In the genomic region with DNA sequence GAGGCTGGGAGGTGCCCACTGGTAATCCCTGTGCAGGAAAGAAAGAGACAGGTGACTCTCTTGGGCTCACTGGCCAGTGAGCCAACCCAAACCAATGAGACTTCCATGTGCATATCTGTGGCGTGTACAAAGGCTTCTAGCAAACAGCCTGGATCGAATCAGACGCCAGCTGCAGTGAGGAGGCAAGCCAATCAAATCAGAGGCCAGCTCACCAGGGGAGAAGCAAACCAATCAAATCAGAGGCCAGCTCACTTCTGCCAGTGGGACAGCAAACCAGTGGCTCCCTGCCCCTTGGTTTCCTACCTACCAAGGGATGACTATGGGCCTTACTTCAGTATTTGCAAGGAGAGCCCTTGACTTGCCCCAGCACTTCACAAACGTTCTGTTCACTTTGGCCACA, we compare ENCODE assay signal across 22 mouse cellular contexts. TPM values are rescaled to one million over a fixed set of nuclear protein-coding genes. Genes with fewer than 3 reads are reported as not detected.
DNase-seq lines count a peak whose midpoint lies in the region; ATAC-seq and TF ChIP-seq lines count a peak whose summit lies in the region.
"Had no signal": no experiment of that assay in that cellular context is flagged by ENCODE, and none has a peak within 500 bp of the region (broad histone marks: within the 10 kb centered on the region; RNA-seq: fewer than 3 reads in every experiment).

No protein-coding gene starts in this region.

- no peak overlapping the region for H3K9ac ChIP-seq in heart, embryonic 11.5 days (ENCODE audit: low read depth, low read length)
- no peak overlapping the region for H3K9ac ChIP-seq in liver, embryonic 15.5 days
- H3K9ac ChIP-seq in liver, postnatal 0 days (replicated peaks): no peak overlapping the region
- H3K9ac ChIP-seq: forebrain, embryonic 12.5 days; heart, embryonic 12.5 days; hindbrain, embryonic 14.5 days; intestine, embryonic 15.5 days had no signal

- H3K4me2 ChIP-seq in heart, embryonic 11.5 days: no peak overlapping the region
- no peak overlapping the region for H3K4me2 ChIP-seq in liver, embryonic 15.5 days
- H3K4me2 ChIP-seq in liver, postnatal 0 days (ENCODE audit: low read depth, low read length): no peak overlapping the region
- H3K4me2 ChIP-seq: forebrain, embryonic 12.5 days; heart, embryonic 12.5 days; hindbrain, embryonic 14.5 days; intestine, embryonic 15.5 days had no signal

- TF ChIP-seq CTCF in cerebellum, adult 2 months (IDR thresholded peaks at IDR 0.05; ENCODE audit: borderline replicate concordance, insufficient read depth, low read depth, low read length): no peak
- TF ChIP-seq CTCF in liver, postnatal 0 days (IDR thresholded peaks at IDR 0.05; ENCODE audit: low read depth): no peak

- no peaks in the 10 kb centered on the region for H3K9me3 ChIP-seq in heart, embryonic 10.5 days
- no peaks in the 10 kb centered on the region for H3K9me3 ChIP-seq in heart, embryonic 11.5 days (replicated peaks; ENCODE audit: control insufficient read depth, low read length)
- no peaks in the 10 kb centered on the region for H3K9me3 ChIP-seq in liver, embryonic 15.5 days (replicated peaks)
- H3K9me3 ChIP-seq in liver, postnatal 0 days (ENCODE audit: low read length): no peaks in the 10 kb centered on the region
- H3K9me3 ChIP-seq: forebrain, embryonic 12.5 days; G1E; heart, embryonic 12.5 days; hindbrain, embryonic 10.5 days; intestine, embryonic 15.5 days had no signal

- H3K4me1 ChIP-seq in cerebellum, adult 2 months (ENCODE audit: control insufficient read depth, insufficient read depth, low read length): no peaks in the 10 kb centered on the region
- H3K4me1 ChIP-seq in heart, embryonic 10.5 days: peaks cover 32% of the 10 kb centered on the region
- H3K4me1 ChIP-seq in heart, embryonic 11.5 days (ENCODE audit: control insufficient read depth, insufficient read depth, low read length): peaks cover 8% of the 10 kb centered on the region
- H3K4me1 ChIP-seq in liver, embryonic 15.5 days (replicated peaks): peaks cover 29% of the 10 kb centered on the region
- H3K4me1 ChIP-seq in liver, postnatal 0 days (ENCODE audit: insufficient read depth): peaks cover 5% of the 10 kb centered on the region
- H3K4me1 ChIP-seq: forebrain, embryonic 12.5 days had no signal

- DNase-seq in cerebellum, postnatal 10 days: peak; percentile 19 to 28
- no peak for DNase-seq in cerebellum, adult 2 months
- no peak for DNase-seq in heart, embryonic 10.5 days (ENCODE audit: low spot score)
- DNase-seq in liver, postnatal 0 days: no peak
- DNase-seq: adrenal gland, postnatal 14 days; B cell, adult 2 months; cerebellum, adult 11-12 months; cerebellum, adult 9-11 months; gastrocnemius, postnatal 14 days had no signal

- no peaks in the 10 kb centered on the region for H3K27me3 ChIP-seq in cerebellum, adult 2 months (ENCODE audit: control insufficient read depth, insufficient read depth, low read length)
- H3K27me3 ChIP-seq in heart, embryonic 10.5 days (ENCODE audit: insufficient read depth, poor library complexity, severe bottlenecking): no peaks in the 10 kb centered on the region
- H3K27me3 ChIP-seq in heart, embryonic 11.5 days (ENCODE audit: control insufficient read depth, insufficient read depth, low read length): no peaks in the 10 kb centered on the region
- H3K27me3 ChIP-seq in liver, embryonic 15.5 days: no peaks in the 10 kb centered on the region
- no peaks in the 10 kb centered on the region for H3K27me3 ChIP-seq in liver, postnatal 0 days (ENCODE audit: insufficient read depth, low read length)
- H3K27me3 ChIP-seq: forebrain, embryonic 12.5 days; heart, embryonic 12.5 days; intestine, embryonic 15.5 days had no signal

- TF ChIP-seq EP300 in liver, postnatal 0 days (IDR thresholded peaks at IDR 0.05; ENCODE audit: low read depth): no peak

- no peak overlapping the region for H3K4me3 ChIP-seq in cerebellum, adult 2 months (replicated peaks; ENCODE audit: insufficient read depth, low read depth, low read length)
- no peak overlapping the region for H3K4me3 ChIP-seq in heart, embryonic 10.5 days
- no peak overlapping the region for H3K4me3 ChIP-seq in heart, embryonic 11.5 days (ENCODE audit: low read depth, low read length)
- H3K4me3 ChIP-seq in liver, embryonic 15.5 days (replicated peaks): no peak overlapping the region
- H3K4me3 ChIP-seq in liver, postnatal 0 days (ENCODE audit: low read depth, low read length): no peak overlapping the region
- H3K4me3 ChIP-seq: forebrain, embryonic 12.5 days; heart, embryonic 12.5 days; hindbrain, embryonic 10.5 days; intestine, embryonic 15.5 days had no signal

- no peak for ATAC-seq in heart, embryonic 11.5 days (replicated peaks; ENCODE audit: insufficient number of reproducible peaks, low FRiP score, low TSS enrichment)
- ATAC-seq in liver, embryonic 15.5 days (ENCODE audit: insufficient read depth): peak; percentile 47; the same call in 1 of the 2 replicates
- no peak for ATAC-seq in liver, postnatal 0 days
- ATAC-seq in megakaryocyte progenitor cell, adult 5-6 weeks (replicated peaks; ENCODE audit: poor library complexity): peak; percentile 20; the same call in 1 of the 2 replicates
- ATAC-seq in granulocyte monocyte progenitor cell, adult 5-6 weeks (replicated peaks; ENCODE audit: poor library complexity, severe bottlenecking): no peak
- ATAC-seq: activated CD4-positive, CD25-positive, alpha-beta regulatory T cell, adult 4 months; CD4-positive, CD25-positive, alpha-beta regulatory T cell, adult 4 months; forebrain, embryonic 16.5 days; intestine, embryonic 15.5 days had no signal

- H3K36me3 ChIP-seq in heart, embryonic 10.5 days: no peaks in the 10 kb centered on the region
- H3K36me3 ChIP-seq in heart, embryonic 11.5 days (ENCODE audit: control insufficient read depth, insufficient read depth, low read length): no peaks in the 10 kb centered on the region
- no peaks in the 10 kb centered on the region for H3K36me3 ChIP-seq in liver, embryonic 15.5 days (replicated peaks)
- no peaks in the 10 kb centered on the region; the same call in 1 of the 2 replicates for H3K36me3 ChIP-seq in liver, postnatal 0 days (replicated peaks; ENCODE audit: insufficient read depth, low read length)
- H3K36me3 ChIP-seq: forebrain, embryonic 12.5 days; G1E; heart, embryonic 12.5 days; hindbrain, embryonic 10.5 days; intestine, embryonic 15.5 days had no signal

- no peak for TF ChIP-seq POLR2A in cerebellum, adult 2 months (IDR thresholded peaks at IDR 0.05; ENCODE audit: borderline replicate concordance, insufficient read depth, low read length)

- H3K27ac ChIP-seq in cerebellum, adult 2 months (ENCODE audit: insufficient read depth, low read length): no peak overlapping the region
- H3K27ac ChIP-seq in heart, embryonic 10.5 days: peak overlapping the region; percentile 50; the same call in 1 of the 2 replicates
- H3K27ac ChIP-seq in heart, embryonic 11.5 days (ENCODE audit: low read depth, low read length): no peak overlapping the region
- peak overlapping the region; percentile 76; the same call in 1 of the 2 replicates for H3K27ac ChIP-seq in liver, embryonic 15.5 days (replicated peaks)
- no peak overlapping the region for H3K27ac ChIP-seq in liver, postnatal 0 days (ENCODE audit: low read depth)
- H3K27ac ChIP-seq: forebrain, embryonic 12.5 days; hindbrain, embryonic 14.5 days had no signal

- 53% methylated on average over 4 of the region's 4 CpGs for WGBS in cerebellum, adult 2 months
- WGBS in heart, embryonic 10.5 days: 79% methylated on average over 4 of the region's 4 CpGs
- WGBS in heart, embryonic 11.5 days (ENCODE audit: insufficient replicate concordance): 74% methylated on average over 4 of the region's 4 CpGs
- WGBS in liver, embryonic 15.5 days (ENCODE audit: insufficient replicate concordance): 71% methylated on average over 4 of the region's 4 CpGs
- 79% methylated on average over 4 of the region's 4 CpGs for WGBS in liver, postnatal 0 days (ENCODE audit: insufficient replicate concordance)

RNA-seq across cellular contexts. Expression of a gene that starts 23.5 kb away (rescaled TPM):
- polyA plus RNA-seq in cerebellum, adult 2 months (2012; rRNA removed): 70.7 and 72.3 TPM in 2 replicates
- 76.9 and 82.8 TPM in 2 replicates for polyA plus RNA-seq in heart, embryonic 10.5 days (2016; fragmentation: Nextera tagmentation; extraction: Ambion mirVana)
- 71.6 and 75.7 TPM in 2 replicates for polyA plus RNA-seq in heart, embryonic 11.5 days (2014; fragmentation: Nextera tagmentation; extraction: Ambion mirVana)
- 66.9 and 68.6 TPM in 2 replicates for polyA plus RNA-seq in liver, embryonic 15.5 days (2015; fragmentation: Nextera tagmentation; extraction: Ambion mirVana)
- polyA plus RNA-seq in liver, postnatal 0 days (2015; fragmentation: Nextera tagmentation; extraction: Ambion mirVana): 49.1 and 53.0 TPM in 2 replicates
- total RNA-seq in megakaryocyte progenitor cell, adult 5-6 weeks (2015): 90.2 and 92.6 TPM in 2 replicates
- 46.8 and 58.6 TPM in 2 replicates for total RNA-seq in megakaryocyte progenitor cell, adult 5-6 weeks (2017)
- total RNA-seq in granulocyte monocyte progenitor cell, adult 5-6 weeks (2014; fragmentation: Nextera tagmentation): 80.4 and 94.7 TPM in 2 replicates
- total RNA-seq in granulocyte monocyte progenitor cell, adult 5-6 weeks (2017): 40.4 and 50.5 TPM in 2 replicates

RNA-seq across cellular contexts. Expression of a gene that starts 46.9 kb away (rescaled TPM):
- polyA plus RNA-seq in cerebellum, adult 2 months (2012; rRNA removed): 46.3 and 50.7 TPM in 2 replicates
- polyA plus RNA-seq in heart, embryonic 10.5 days (2016; fragmentation: Nextera tagmentation; extraction: Ambion mirVana): 16.8 and 24.9 TPM in 2 replicates
- polyA plus RNA-seq in heart, embryonic 11.5 days (2014; fragmentation: Nextera tagmentation; extraction: Ambion mirVana): 23.5 and 28.2 TPM in 2 replicates
- polyA plus RNA-seq in liver, embryonic 15.5 days (2015; fragmentation: Nextera tagmentation; extraction: Ambion mirVana): 5.6 and 6.0 TPM in 2 replicates
- polyA plus RNA-seq in liver, postnatal 0 days (2015; fragmentation: Nextera tagmentation; extraction: Ambion mirVana): 9.6 and 10.6 TPM in 2 replicates
- total RNA-seq in megakaryocyte progenitor cell, adult 5-6 weeks (2015): 184 and 191 TPM in 2 replicates
- total RNA-seq in megakaryocyte progenitor cell, adult 5-6 weeks (2017): 174 and 180 TPM in 2 replicates
- total RNA-seq in granulocyte monocyte progenitor cell, adult 5-6 weeks (2014; fragmentation: Nextera tagmentation): 160 and 199 TPM in 2 replicates
- 179 and 199 TPM in 2 replicates for total RNA-seq in granulocyte monocyte progenitor cell, adult 5-6 weeks (2017)

Comparison
In these comparisons a context has a peak if more than half of its experiments do, and no peak if none do; other contexts are left out.
1. DNase-seq: peak in cerebellum, postnatal 10 days (2 of 2); none in cerebellum, adult 2 months (0 of 2), heart, embryonic 10.5 days (single experiment) and liver, postnatal 0 days (single experiment).
2. H3K27ac ChIP-seq: peak in heart, embryonic 10.5 days (single experiment) and liver, embryonic 15.5 days (single experiment); none in cerebellum, adult 2 months (single experiment), heart, embryonic 11.5 days (single experiment) and liver, postnatal 0 days (single experiment).
3. ATAC-seq: peak in liver, embryonic 15.5 days (single experiment) and megakaryocyte progenitor cell, adult 5-6 weeks (single experiment); none in heart, embryonic 11.5 days (single experiment), liver, postnatal 0 days (single experiment) and granulocyte monocyte progenitor cell, adult 5-6 weeks (single experiment).